Mouse (Mus musculus): ENCODE results near the gene Galk1. TPM values are rescaled to one million over a fixed set of nuclear protein-coding genes. Genes with fewer than 3 reads are reported as not detected.

The Galk1 gene
- total and polyA plus RNA-seq, 3 experiments: 253 to 326 TPM; not detected in 1

DNA sequence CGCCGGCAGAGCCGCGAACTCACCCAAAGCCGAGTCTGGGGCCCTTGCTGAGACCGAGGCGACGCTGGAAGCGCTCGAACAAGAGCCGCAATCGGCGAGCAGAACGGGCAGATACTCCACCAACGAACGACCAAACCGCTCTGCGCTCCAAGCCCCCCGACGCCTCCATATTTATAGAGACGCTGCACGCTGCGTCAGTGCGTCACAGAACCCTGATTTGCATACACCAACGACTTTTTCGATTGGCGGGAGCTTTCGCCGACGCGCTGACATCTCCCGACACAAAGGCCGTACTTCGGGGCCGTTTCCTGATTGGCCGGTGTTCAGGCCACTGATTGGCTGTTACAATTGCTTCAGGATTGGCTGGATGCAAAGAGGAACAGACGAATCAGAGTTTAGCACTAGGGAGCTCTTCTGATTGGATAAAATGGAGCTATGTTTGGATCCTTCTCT is 11.9 kb upstream of the Galk1 start:
- Histone ChIP-seq H3K27ac (ENCODE audit: control insufficient read depth, low read depth, low read length) (peak overlapping the region; percentile 98), H3K4me3 (ENCODE audit: control insufficient read depth in 1 of 2, insufficient read depth in 1 of 2, low read depth in 2 of 2, low read length in 2 of 2) (peak overlapping the region; percentile 49 to 97), H3K9me3 (replicated peaks; ENCODE audit: insufficient read depth, low read length) (no peaks in the 10 kb centered on the region), H3K27me3 (ENCODE audit: control insufficient read depth in 1 of 2, insufficient read depth in 2 of 2, low read length in 2 of 2) (no peaks in the 10 kb centered on the region), H3K4me1 (ENCODE audit: control insufficient read depth in 1 of 2, insufficient read depth in 2 of 2, low read length in 2 of 2) (peaks cover 4 to 10% of the 10 kb centered on the region in 2 experiments; a peak in 3 of 4 replicates), H3K36me3 (ENCODE audit: control insufficient read depth in 1 of 2, insufficient read depth in 2 of 2, low read length in 2 of 2) (peaks cover 4 to 23% of the 10 kb centered on the region in 2 experiments), H3K9ac (ENCODE audit: control insufficient read depth, low read depth, low read length, poor library complexity, severe bottlenecking) (peak overlapping the region; percentile 99), H3K79me2 (ENCODE audit: control insufficient read depth, insufficient read depth, low read length, poor library complexity) (peaks cover 14% of the 10 kb centered on the region)
- peak; percentile 100 for DNase-seq (ENCODE audit: low read depth, low spot score)
- TF ChIP-seq SMC3 (IDR thresholded peaks at IDR 0.05; ENCODE audit: low read depth, low read length) (no peak), EP300 (IDR thresholded peaks at IDR 0.05; ENCODE audit: low read depth in 1 of 2, low read length in 2 of 2) (0 out of 4 replicates have a peak, but pooled peaks of 1 of the 2 experiments have one; percentile 33), BHLHE40 (IDR thresholded peaks at IDR 0.05; ENCODE audit: borderline replicate concordance, low read depth, low read length) (no peak), GABPA (IDR thresholded peaks at IDR 0.05; ENCODE audit: low read depth, low read length) (no peak), MYB (IDR thresholded peaks at IDR 0.05; ENCODE audit: low read depth, low read length) (no peak; the same call in none of the 2 replicates), GATA1 (IDR thresholded peaks at IDR 0.05; ENCODE audit: low read depth, low read length) (no peak), ZKSCAN1 (IDR thresholded peaks at IDR 0.05; ENCODE audit: low read depth, low read length) (no peak), KAT2A (conservative IDR thresholded peaks at IDR 0.05; ENCODE audit: low read depth, low read length) (no peak), NRF1 (IDR thresholded peaks at IDR 0.05; ENCODE audit: insufficient read depth, low read depth, low read length, poor library complexity, severe bottlenecking) (peak; percentile 48; the same call in 1 of the 2 replicates), UBTF (IDR thresholded peaks at IDR 0.05; ENCODE audit: borderline replicate concordance, insufficient read depth, low read depth, low read length) (no peak), MAX (IDR thresholded peaks at IDR 0.05; ENCODE audit: low read length) (no peak), ZMIZ1 (IDR thresholded peaks at IDR 0.05; ENCODE audit: low read depth, low read length) (peak; percentile 100), RCOR1 (IDR thresholded peaks at IDR 0.05; ENCODE audit: low read depth, low read length) (no peak), POLR2AphosphoS5 (IDR thresholded peaks at IDR 0.05; ENCODE audit: borderline replicate concordance, low read depth, low read length) (peak; percentile 99), NELFE (IDR thresholded peaks at IDR 0.05; ENCODE audit: low read depth, low read length) (peak; percentile 100), POLR2A (IDR thresholded peaks at IDR 0.05; ENCODE audit: control insufficient read depth in 1 of 2, insufficient read depth in 1 of 2, low read depth in 1 of 2, low read length in 2 of 2, poor library complexity in 1 of 2) (peak; percentile 100), USF2 (IDR thresholded peaks at IDR 0.05; ENCODE audit: borderline replicate concordance in 1 of 2, insufficient read depth in 1 of 2, low read depth in 1 of 2, low read length in 2 of 2) (no peak), POLR2AphosphoS2 (IDR thresholded peaks at IDR 0.05; ENCODE audit: low read length) (peak; percentile 100), TBP (IDR thresholded peaks at IDR 0.05; ENCODE audit: low read depth, low read length) (peak; percentile 99), JUND (IDR thresholded peaks at IDR 0.05; ENCODE audit: low read depth, low read length) (no peak), TAL1 (IDR thresholded peaks at IDR 0.05; ENCODE audit: low read length) (no peak), E2F4 (IDR thresholded peaks at IDR 0.05; ENCODE audit: borderline replicate concordance, low read depth, low read length) (no peak), ZNF384 (IDR thresholded peaks at IDR 0.05; ENCODE audit: low read depth, low read length) (no peak), TCF12 (IDR thresholded peaks at IDR 0.05; ENCODE audit: low read depth, low read length) (peak; percentile 93), MEF2A (IDR thresholded peaks at IDR 0.05; ENCODE audit: extremely low read depth, insufficient replicate concordance, low read depth, low read length, poor library complexity, severe bottlenecking) (no peak), CHD2 (IDR thresholded peaks at IDR 0.05; ENCODE audit: low read length) (peak; percentile 73), MAZ (IDR thresholded peaks at IDR 0.05; ENCODE audit: low read depth, low read length) (peak; percentile 91), ETS1 (IDR thresholded peaks at IDR 0.05; ENCODE audit: low read depth, low read length) (no peak), USF1 (IDR thresholded peaks at IDR 0.05; ENCODE audit: low read depth, low read length) (no peak), SIN3A (IDR thresholded peaks at IDR 0.05; ENCODE audit: low read length) (peak; percentile 93), ELF1 (IDR thresholded peaks at IDR 0.05; ENCODE audit: low read depth, low read length) (no peak), RAD21 (IDR thresholded peaks at IDR 0.05; ENCODE audit: low read depth, low read length) (no peak), CTCF (IDR thresholded peaks at IDR 0.05 in 2 of 3, conservative IDR thresholded peaks at IDR 0.05 in 1 of 3; ENCODE audit: control insufficient read depth in 1 of 3, insufficient read depth in 1 of 3, low read depth in 2 of 3, low read length in 3 of 3, poor library complexity in 1 of 3, severe bottlenecking in 1 of 3) (no peak), ZC3H11A (IDR thresholded peaks at IDR 0.05; ENCODE audit: low read depth, low read length) (no peak), HCFC1 (IDR thresholded peaks at IDR 0.05; ENCODE audit: low read depth, low read length) (peak; percentile 81), CHD1 (IDR thresholded peaks at IDR 0.05; ENCODE audit: low read depth, low read length) (no peak), MXI1 (IDR thresholded peaks at IDR 0.05; ENCODE audit: low read depth, low read length) (peak; percentile 26; the same call in 1 of the 2 replicates), MAFK (IDR thresholded peaks at IDR 0.05; ENCODE audit: borderline replicate concordance, low read depth, low read length) (no peak)
